Mouse (Mus musculus): Measurements from ENCODE around the gene Als2cl. TPM values are rescaled to one million over a fixed set of nuclear protein-coding genes. Genes with fewer than 3 reads are reported as not detected.

Als2cl gene
- polyA plus RNA-seq, 1 experiment from 2014 or later: 1.2 TPM

Small RNAs within 50 kb of the gene (microRNA-seq; reads per million reads assigned to microRNA genes)
- not detected for gene Gm24269

Other genes starting within 250 kb of the Als2cl start
- 1.8 and 2.2 TPM in 2 replicates for gene Nbeal2, start 225.7 kb upstream of the Als2cl start, polyA plus RNA-seq (2015; fragmentation: Nextera tagmentation; extraction: Ambion mirVana)
- gene Ccdc12, start 223.4 kb upstream of the Als2cl start, polyA plus RNA-seq (2015; fragmentation: Nextera tagmentation; extraction: Ambion mirVana): 105 and 118 TPM in 2 replicates
- 1.2 and 3.8 TPM in 2 replicates for gene Myl3, start 138.0 kb upstream of the Als2cl start, polyA plus RNA-seq (2015; fragmentation: Nextera tagmentation; extraction: Ambion mirVana)
- gene Pth1r, start 132.7 kb upstream of the Als2cl start, polyA plus RNA-seq (2015; fragmentation: Nextera tagmentation; extraction: Ambion mirVana): 17.6 and 20.2 TPM in 2 replicates
- not detected in 2 replicates for gene Prss42, start 81.7 kb upstream of the Als2cl start, polyA plus RNA-seq (2015; fragmentation: Nextera tagmentation; extraction: Ambion mirVana)
- gene Prss44, start 65.9 kb upstream of the Als2cl start, polyA plus RNA-seq (2015; fragmentation: Nextera tagmentation; extraction: Ambion mirVana): not detected in 2 replicates
- gene Prss43, start 53.2 kb upstream of the Als2cl start, polyA plus RNA-seq (2015; fragmentation: Nextera tagmentation; extraction: Ambion mirVana): not detected in 2 replicates
- not detected in 2 replicates for gene Prss45, start 45.3 kb upstream of the Als2cl start, polyA plus RNA-seq (2015; fragmentation: Nextera tagmentation; extraction: Ambion mirVana)
- not detected in 2 replicates for gene Prss46, start 35.4 kb upstream of the Als2cl start, polyA plus RNA-seq (2015; fragmentation: Nextera tagmentation; extraction: Ambion mirVana)
- gene Prss50, start 21.9 kb upstream of the Als2cl start, polyA plus RNA-seq (2015; fragmentation: Nextera tagmentation; extraction: Ambion mirVana): 0.22 TPM in 1 of 2 replicates, not detected in the other
- 1.7 and 1.8 TPM in 2 replicates for gene Tmie, start 243 bp downstream of the Als2cl start, polyA plus RNA-seq (2015; fragmentation: Nextera tagmentation; extraction: Ambion mirVana)
- not detected in 2 replicates for gene Fam240a, start 37.0 kb downstream of the Als2cl start, polyA plus RNA-seq (2015; fragmentation: Nextera tagmentation; extraction: Ambion mirVana)
- 0.22 TPM in 1 of 2 replicates, not detected in the other for gene Tdgf1, start 66.3 kb downstream of the Als2cl start, polyA plus RNA-seq (2015; fragmentation: Nextera tagmentation; extraction: Ambion mirVana)
- 0.62 and 1.1 TPM in 2 replicates for gene Lrrc2, start 71.7 kb downstream of the Als2cl start, polyA plus RNA-seq (2015; fragmentation: Nextera tagmentation; extraction: Ambion mirVana)
- gene Rtp3, start 110.7 kb downstream of the Als2cl start, polyA plus RNA-seq (2015; fragmentation: Nextera tagmentation; extraction: Ambion mirVana): not detected in 2 replicates
- 0.80 and 1.1 TPM in 2 replicates for gene Ltf, start 139.4 kb downstream of the Als2cl start, polyA plus RNA-seq (2015; fragmentation: Nextera tagmentation; extraction: Ambion mirVana)
- gene Ccrl2, start 177.6 kb downstream of the Als2cl start, polyA plus RNA-seq (2015; fragmentation: Nextera tagmentation; extraction: Ambion mirVana): 1.0 and 1.2 TPM in 2 replicates
- gene Lrrfip2, start 237.7 kb downstream of the Als2cl start, polyA plus RNA-seq (2015; fragmentation: Nextera tagmentation; extraction: Ambion mirVana): 44.9 and 47.7 TPM in 2 replicates

All from neural tube, embryonic 13.5 days (tissue).